Mouse (Mus musculus) skeletal muscle tissue, adult 2 months (tissue): Measurements from ENCODE around the gene Olfr1491.

Source experiments
- DNase-seq: peaks from one replicate; pipeline ENCODE4 v3.0.0-alpha.2; 2012; ENCODE audit warnings: low read depth, low spot score

Olfr1491 gene

DNA sequence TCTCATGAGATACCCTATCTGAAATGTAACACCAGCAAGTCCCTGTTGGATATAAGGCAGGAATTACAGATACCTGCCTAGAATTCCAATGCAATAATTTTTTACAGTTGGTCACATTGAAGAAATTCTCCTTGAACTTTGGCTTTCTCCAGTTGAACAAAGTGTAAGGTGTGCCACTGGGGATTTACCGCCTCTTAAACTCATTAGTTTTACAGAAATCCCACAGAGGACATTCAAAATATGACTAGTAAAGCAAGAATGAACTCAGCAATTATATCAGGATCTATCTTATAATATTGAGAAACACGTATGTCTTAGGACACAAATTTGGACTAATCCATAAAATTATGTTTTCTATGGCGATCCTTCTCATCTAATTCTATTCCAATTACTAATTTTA lies at the start of gene Olfr1491:
Gene Olfr1491, plus strand, starts transcription at position 301 of the 400 bp plus-strand sequence.
- no peak for DNase-seq

DNA sequence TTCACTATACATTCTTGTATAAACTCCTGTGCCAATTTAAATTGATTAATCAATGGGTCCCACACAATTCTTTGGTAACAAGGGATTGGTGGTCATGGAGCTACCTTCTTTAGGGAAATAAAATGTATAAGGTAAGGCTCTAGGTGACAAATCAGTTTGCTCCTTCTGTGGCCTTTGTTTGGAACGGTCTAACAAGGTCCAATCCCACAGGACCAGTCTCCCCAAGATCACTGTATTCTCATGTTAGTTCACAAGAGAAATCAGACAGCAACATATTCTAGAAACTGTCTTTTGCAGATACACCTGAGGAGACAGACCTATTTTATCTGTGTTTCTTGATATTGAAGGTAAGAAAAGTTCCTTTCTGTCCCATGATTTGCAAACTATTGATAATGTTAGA lies 46.3 kb upstream of the Olfr1491 start, which contains the start of gene Olfr1490:
Gene Olfr1490, plus strand, starts transcription at position 301 of the 400 bp plus-strand sequence.
- no peak for DNase-seq

GRCm38 (mm10) chr19:13722978-13723377 lies 25.9 kb downstream of the Olfr1491 start, which contains the start of gene Olfr1493-ps1:
Gene Olfr1493-ps1 (plus strand): TSS chr19:13723278.
- no peak for DNase-seq

DNA sequence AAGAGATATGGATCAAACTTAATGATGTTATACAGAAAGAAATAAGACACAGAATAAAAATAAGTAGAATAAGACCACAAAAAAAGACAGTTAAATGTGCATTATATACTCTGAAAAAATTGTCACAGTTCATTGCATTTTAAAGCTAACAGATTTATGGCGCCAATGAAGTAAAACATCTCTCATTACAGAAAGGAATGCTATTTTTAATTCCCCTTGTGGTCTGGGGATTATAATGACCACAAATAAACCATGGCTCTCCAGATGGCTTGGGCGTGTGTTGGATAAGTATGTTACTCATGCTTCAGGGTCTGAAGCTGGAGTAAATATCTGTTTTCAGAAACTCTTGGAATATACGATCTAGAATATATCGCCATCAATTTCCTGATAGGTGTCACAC lies 42.4 kb downstream of the Olfr1491 start, which contains the start of gene Olfr1494:
Gene Olfr1494, plus strand, starts transcription at position 301 of the 400 bp plus-strand sequence.
- no peak for DNase-seq

GRCm38 (mm10) chr19:13749366-13749765 lies 52.3 kb downstream of the Olfr1491 start:
- no peak for DNase-seq
